Mouse (Mus musculus) hindbrain, embryonic 12.5 days (tissue): Measurements from ENCODE around the gene Cenpo. TPM values are rescaled to one million over a fixed set of nuclear protein-coding genes. Genes with fewer than 3 reads are reported as not detected.

Source experiments
- ATAC-seq: fragments of 200-750 bp; cut with Nextera tagmentation; 2 replicates; pipeline ENCODE4 v1.8.0; 2017; ENCODE audit warnings: moderate TSS enrichment; ENCODE audit not compliant: low FRiP score
- H3K27ac ChIP-seq: fragments of 300-500 bp; sonication (generic); 2 replicates; pipeline ENCODE4 v1.5.1; 2016; ENCODE audit warnings: mild to moderate bottlenecking
- H3K27me3 ChIP-seq: fragments of 300-500 bp; sonication (generic); 2 replicates; pipeline ENCODE4 v1.6.1; 2016; ENCODE audit warnings: mild to moderate bottlenecking
- H3K36me3 ChIP-seq: fragments of 300-500 bp; sonication (generic); 2 replicates; pipeline ENCODE4 v1.6.1; 2016; ENCODE audit warnings: mild to moderate bottlenecking
- H3K4me1 ChIP-seq: fragments of 300-500 bp; sonication (generic); 2 replicates; pipeline ENCODE4 v1.6.1; 2016
- H3K4me2 ChIP-seq: fragments of 300-500 bp; sonication (generic); replicated peaks from 2 replicates; pipeline ENCODE4 v1.6.1; 2016; ENCODE audit warnings: mild to moderate bottlenecking
- H3K4me3 ChIP-seq: fragments of 300-500 bp; sonication (generic); 2 replicates; pipeline ENCODE4 v1.5.1; 2016; ENCODE audit warnings: mild to moderate bottlenecking
- H3K9ac ChIP-seq: fragments of 300-500 bp; sonication (generic); 2 replicates; pipeline ENCODE4 v1.6.1; 2016; ENCODE audit warnings: mild to moderate bottlenecking, moderate library complexity
- H3K9me3 ChIP-seq: fragments of 300-500 bp; sonication (generic); replicated peaks from 2 replicates; pipeline ENCODE4 v1.6.1; 2016; ENCODE audit warnings: mild to moderate bottlenecking
- WGBS: fragments of 180-500 bp; shearing (Covaris S2); methylation state at CpG from one replicate; pipeline ENCODE4 v1.1.7; 2016; 5-methylcytosine and 5-hydroxymethylcytosine counted together
- polyA plus RNA-seq: library from polyadenylated mRNA; unstranded; fragments of >200 nt; fragmentation: Nextera tagmentation; extraction: Ambion mirVana; gene quantifications from 2 replicates; pipeline ENCODE4 v1.2.1, GENCODE M21; 2016

Gene Cenpo
- polyA plus RNA-seq, 1 experiment from 2014 or later = 15.3 TPM

- Histone ChIP-seq H3K9me3 (no peaks in the 10 kb centered on the region), H3K27me3 (no peaks in the 10 kb centered on the region), H3K4me1 (peaks cover 11% of the 10 kb centered on the region), H3K9ac (no peak overlapping the region), H3K4me2 (peak overlapping the region; percentile 67), H3K4me3 (peak overlapping the region; percentile 71; the same call in 1 of the 2 replicates), H3K27ac (no peak overlapping the region), H3K36me3 (peaks cover 10% of the 10 kb centered on the region)
- ATAC-seq = no peak
- WGBS = 63% methylated on average over 4 of the region's 4 CpGs
Observed at GRCm38 (mm10) chr12:4232777-4233176, 1.3 kb downstream of the Cenpo start.

- Histone ChIP-seq H3K27ac (no peak overlapping the region), H3K36me3 (peaks cover 35% of the 10 kb centered on the region), H3K9me3 (no peaks in the 10 kb centered on the region), H3K9ac (no peak overlapping the region), H3K4me3 (no peak overlapping the region), H3K4me1 (peaks cover 11% of the 10 kb centered on the region), H3K4me2 (no peak overlapping the region), H3K27me3 (no peaks in the 10 kb centered on the region)
- ATAC-seq = no peak
- whole genome bisulfite sequencing = 95% methylated on average over 7 of the region's 7 CpGs
Observed at GRCm38 (mm10) chr12:4230156-4230555, 3.9 kb downstream of the Cenpo start.

DNA sequence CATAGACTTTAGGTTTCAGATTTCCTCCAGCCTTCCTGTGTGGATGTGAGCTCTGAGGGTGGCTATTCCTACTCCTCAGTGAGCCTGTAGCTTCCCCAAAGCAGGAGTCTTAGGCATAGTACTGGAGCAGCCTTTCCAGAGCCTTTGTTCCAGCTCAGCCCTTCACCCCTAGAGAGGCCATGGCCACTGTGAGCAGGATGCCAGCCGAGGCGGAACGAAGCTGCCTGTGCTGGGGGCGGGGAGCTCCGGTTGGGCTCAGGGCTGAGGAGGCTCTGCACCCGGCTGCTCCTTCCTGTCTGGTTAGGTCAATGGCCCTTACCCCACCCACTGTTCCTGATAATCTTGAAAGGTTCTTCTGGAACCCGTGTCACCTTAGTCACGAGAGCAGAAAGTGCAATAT is 21.2 kb downstream of the Cenpo start:
- H3K4me2 ChIP-seq = no peak overlapping the region
- H3K9ac ChIP-seq = no peak overlapping the region
- H3K27ac ChIP-seq = peak overlapping the region; percentile 64; the same call in 1 of the 2 replicates
- peaks cover 78% of the 10 kb centered on the region for H3K36me3 ChIP-seq
- WGBS = 59% methylated on average over 8 of the region's 8 CpGs
- no peak overlapping the region for H3K4me3 ChIP-seq
- H3K4me1 ChIP-seq = no peaks in the 10 kb centered on the region
- no peaks in the 10 kb centered on the region for H3K27me3 ChIP-seq
- no peaks in the 10 kb centered on the region for H3K9me3 ChIP-seq
- ATAC-seq = no peak

DNA sequence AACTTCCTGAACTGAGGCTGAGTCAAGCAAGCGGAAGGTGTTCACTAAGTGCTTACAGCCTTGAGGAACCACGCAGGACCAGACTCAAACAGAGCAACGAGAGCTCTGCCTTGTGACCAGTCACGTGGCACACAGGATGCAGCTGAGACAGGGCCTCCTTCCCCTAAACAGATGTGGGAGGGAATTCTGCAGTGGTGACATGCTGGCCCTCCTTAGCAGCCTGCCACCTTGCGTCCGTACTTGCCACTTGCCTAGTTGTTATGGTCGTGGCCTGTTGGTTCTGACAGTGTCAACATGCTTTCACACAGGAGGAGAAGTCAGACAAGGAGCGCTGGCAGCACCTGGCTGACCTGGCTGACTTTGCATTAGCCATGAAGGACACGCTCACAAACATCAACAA is 22.9 kb downstream of the Cenpo start:
- Histone ChIP-seq H3K27me3 (no peaks in the 10 kb centered on the region), H3K36me3 (peaks cover 68% of the 10 kb centered on the region), H3K4me3 (no peak overlapping the region), H3K27ac (no peak overlapping the region), H3K4me2 (no peak overlapping the region), H3K9me3 (no peaks in the 10 kb centered on the region), H3K9ac (no peak overlapping the region), H3K4me1 (no peaks in the 10 kb centered on the region)
- no peak for ATAC-seq
- WGBS = 89% methylated on average over 9 of the region's 9 CpGs

DNA sequence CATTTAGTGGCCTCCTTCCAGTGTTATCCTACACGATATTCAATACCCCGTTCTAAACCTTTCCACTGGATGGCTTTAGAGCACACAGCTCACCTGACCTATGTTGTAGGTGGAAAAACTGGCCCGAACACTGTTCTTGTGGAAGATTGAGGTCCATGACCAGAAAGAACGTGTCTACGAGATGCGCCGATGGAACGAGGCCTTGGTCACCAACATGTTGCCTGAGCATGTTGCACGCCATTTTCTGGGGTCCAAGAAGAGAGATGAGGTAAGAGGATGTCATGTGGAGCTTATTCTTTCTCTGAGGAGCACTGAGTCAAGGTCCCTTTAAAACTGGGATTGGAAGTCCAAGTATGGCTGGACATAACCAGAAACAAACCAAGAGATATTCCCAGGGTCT is 24.9 kb downstream of the Cenpo start:
- WGBS = 96% methylated on average over 9 of the region's 9 CpGs
- Histone ChIP-seq H3K9ac (no peak overlapping the region), H3K27ac (no peak overlapping the region), H3K4me2 (no peak overlapping the region), H3K27me3 (no peaks in the 10 kb centered on the region), H3K4me3 (no peak overlapping the region), H3K9me3 (no peaks in the 10 kb centered on the region), H3K4me1 (no peaks in the 10 kb centered on the region), H3K36me3 (peaks cover 50% of the 10 kb centered on the region)
- ATAC-seq = no peak

GRCm38 (mm10) chr12:4208405-4209133 is 25.5 kb downstream of the Cenpo start:
- Histone ChIP-seq H3K36me3 (peaks cover 44% of the 10 kb centered on the region), H3K4me2 (no peak overlapping the region), H3K9ac (no peak overlapping the region), H3K9me3 (no peaks in the 10 kb centered on the region), H3K27ac (no peak overlapping the region), H3K4me1 (no peaks in the 10 kb centered on the region), H3K4me3 (no peak overlapping the region), H3K27me3 (no peaks in the 10 kb centered on the region)
- 0 out of 2 replicates have a peak, but pooled peaks have one; percentile 26 for ATAC-seq
- 80% methylated on average over 15 of the region's 15 CpGs for WGBS

DNA sequence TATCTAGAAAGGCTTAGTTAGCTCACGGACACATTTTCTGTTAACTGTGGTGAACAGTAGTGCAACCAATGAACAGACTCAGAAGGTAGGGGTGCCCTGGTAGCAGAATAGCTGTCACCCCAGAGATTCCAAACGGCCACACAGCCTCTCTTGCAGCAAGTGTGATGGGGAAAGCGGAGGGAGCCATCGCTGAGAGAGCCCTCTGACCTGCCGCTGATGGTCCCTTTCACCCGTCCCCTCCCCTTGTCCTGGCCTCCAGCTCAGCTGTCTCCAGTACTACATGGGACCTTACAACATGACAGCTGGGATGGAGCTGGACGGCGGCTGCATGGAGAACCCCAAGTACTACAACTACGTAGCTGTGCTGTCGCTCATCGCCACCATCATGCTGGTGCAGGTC is 28.0 kb downstream of the Cenpo start:
- no peak overlapping the region for H3K27ac ChIP-seq
- 97% methylated on average over 11 of the region's 11 CpGs for WGBS
- H3K27me3 ChIP-seq = no peaks in the 10 kb centered on the region
- no peak for ATAC-seq
- H3K9ac ChIP-seq = no peak overlapping the region
- H3K4me3 ChIP-seq = no peak overlapping the region
- 0 out of 2 replicates have a peak, but pooled peaks cover 1% of the 10 kb centered on the region for H3K4me1 ChIP-seq
- H3K9me3 ChIP-seq = no peaks in the 10 kb centered on the region
- H3K36me3 ChIP-seq = peaks cover 22% of the 10 kb centered on the region
- no peak overlapping the region for H3K4me2 ChIP-seq

GRCm38 (mm10) chr12:4202206-4202605 is 31.9 kb downstream of the Cenpo start:
- no peak overlapping the region for H3K4me3 ChIP-seq
- H3K9me3 ChIP-seq = no peaks in the 10 kb centered on the region
- H3K27ac ChIP-seq = no peak overlapping the region
- H3K4me1 ChIP-seq = 0 out of 2 replicates have a peak, but pooled peaks cover 5% of the 10 kb centered on the region
- no peak overlapping the region for H3K4me2 ChIP-seq
- ATAC-seq = no peak
- 92% methylated on average over 4 of the region's 4 CpGs for WGBS
- H3K9ac ChIP-seq = no peak overlapping the region
- H3K36me3 ChIP-seq = peaks cover 5% of the 10 kb centered on the region; the same call in 1 of the 2 replicates
- H3K27me3 ChIP-seq = no peaks in the 10 kb centered on the region

DNA sequence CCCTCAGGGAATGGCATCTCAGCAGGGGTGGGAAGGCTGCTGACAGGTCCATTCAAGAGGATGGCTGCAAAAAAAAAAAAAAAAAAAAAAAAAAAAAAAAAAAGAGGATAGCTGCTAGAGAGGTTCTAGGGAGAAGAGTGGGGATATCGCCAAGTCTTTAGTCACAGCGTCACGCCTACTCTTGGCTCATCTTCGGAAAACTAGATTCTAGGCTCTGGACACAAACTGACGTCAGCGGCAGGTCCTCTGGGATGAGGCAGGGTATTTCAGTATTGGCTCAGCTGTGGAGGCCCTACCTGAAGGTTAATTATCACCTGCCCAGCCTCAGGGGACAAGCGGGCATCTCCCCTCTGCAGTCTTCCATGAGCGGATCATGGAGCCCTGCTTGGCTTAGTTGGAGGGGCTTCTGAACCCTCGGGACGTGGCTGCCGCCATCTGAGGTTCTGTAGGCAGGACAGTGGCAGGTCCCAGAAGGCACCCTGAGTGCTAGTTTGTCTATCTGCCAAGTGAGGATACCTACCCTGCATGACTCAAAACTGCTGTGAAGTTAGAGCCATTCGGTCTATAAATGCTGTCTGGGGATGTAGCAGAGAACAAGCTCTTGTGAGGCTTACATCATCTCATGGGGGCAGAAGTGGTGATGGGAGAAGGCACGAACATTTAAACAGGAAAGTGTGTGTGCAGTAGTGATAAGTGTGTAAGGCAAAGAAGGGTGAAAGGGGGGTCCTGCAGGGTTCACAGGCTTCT is 32.5 kb downstream of the Cenpo start:
- no peak for ATAC-seq
- Histone ChIP-seq H3K4me1 (0 out of 2 replicates have a peak, but pooled peaks cover 5% of the 10 kb centered on the region), H3K9me3 (no peaks in the 10 kb centered on the region), H3K27me3 (no peaks in the 10 kb centered on the region), H3K4me2 (no peak overlapping the region), H3K9ac (no peak overlapping the region), H3K27ac (no peak overlapping the region), H3K36me3 (peaks cover 5% of the 10 kb centered on the region; the same call in 1 of the 2 replicates), H3K4me3 (no peak overlapping the region)
- 86% methylated on average over 13 of the region's 13 CpGs for WGBS

GRCm38 (mm10) chr12:4199271-4199670 is 34.8 kb downstream of the Cenpo start:
- 96% methylated on average over 11 of the region's 11 CpGs for WGBS
- H3K36me3 ChIP-seq = peaks cover 3% of the 10 kb centered on the region; the same call in 1 of the 2 replicates
- no peak overlapping the region for H3K4me3 ChIP-seq
- H3K9ac ChIP-seq = no peak overlapping the region
- no peak overlapping the region for H3K4me2 ChIP-seq
- H3K27me3 ChIP-seq = no peaks in the 10 kb centered on the region
- no peaks in the 10 kb centered on the region for H3K9me3 ChIP-seq
- H3K27ac ChIP-seq = no peak overlapping the region
- ATAC-seq = no peak
- H3K4me1 ChIP-seq = 0 out of 2 replicates have a peak, but pooled peaks cover 5% of the 10 kb centered on the region

DNA sequence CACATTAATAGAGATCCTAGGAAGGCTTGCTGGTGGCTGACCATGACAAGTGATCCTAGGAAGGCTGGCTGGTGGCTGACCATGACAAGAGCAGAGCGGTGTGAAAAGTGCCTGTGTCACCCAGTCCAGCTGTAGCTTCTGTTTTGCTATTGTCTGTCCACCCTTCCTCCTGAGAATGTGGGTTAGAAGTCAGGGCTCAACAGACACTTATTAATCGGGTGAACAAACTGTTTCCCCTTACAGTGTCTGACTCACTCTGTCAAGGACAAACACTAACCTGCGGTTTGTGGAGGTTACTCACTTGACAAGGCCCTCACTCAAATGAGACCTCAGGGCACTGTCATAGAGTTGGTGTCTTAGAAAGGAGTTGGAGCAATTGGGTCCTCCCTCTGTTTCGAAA is 35.4 kb downstream of the Cenpo start:
- no peak for ATAC-seq
- Histone ChIP-seq H3K4me1 (0 out of 2 replicates have a peak, but pooled peaks cover 5% of the 10 kb centered on the region), H3K27me3 (no peaks in the 10 kb centered on the region), H3K9ac (no peak overlapping the region), H3K36me3 (peaks cover 3% of the 10 kb centered on the region; the same call in 1 of the 2 replicates), H3K4me3 (no peak overlapping the region), H3K27ac (no peak overlapping the region), H3K9me3 (no peaks in the 10 kb centered on the region), H3K4me2 (no peak overlapping the region)
- 94% methylated on average over 4 of the region's 4 CpGs for WGBS

DNA sequence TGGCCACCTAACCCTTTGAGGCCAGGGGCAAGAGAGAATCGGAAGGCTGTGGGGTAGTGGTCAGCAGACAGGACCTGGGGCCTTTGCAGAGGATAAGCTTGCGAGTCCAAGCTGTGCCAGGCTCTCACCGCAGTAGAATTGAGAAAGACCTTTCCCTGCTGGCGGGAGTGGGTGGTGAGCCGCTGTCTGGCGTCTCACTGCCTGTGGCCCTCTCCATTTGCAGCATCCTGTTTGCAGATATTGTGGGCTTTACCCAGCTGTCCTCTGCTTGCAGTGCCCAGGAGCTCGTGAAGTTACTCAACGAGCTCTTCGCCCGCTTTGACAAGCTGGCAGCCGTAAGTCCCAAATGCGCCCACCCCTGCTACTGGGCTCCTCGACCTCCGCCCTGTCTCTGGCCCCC is 39.5 kb downstream of the Cenpo start:
- Histone ChIP-seq H3K36me3 (peaks cover 3% of the 10 kb centered on the region; the same call in 1 of the 2 replicates), H3K27ac (no peak overlapping the region), H3K4me3 (no peak overlapping the region), H3K27me3 (no peaks in the 10 kb centered on the region), H3K4me1 (peaks cover 11% of the 10 kb centered on the region), H3K9ac (no peak overlapping the region), H3K9me3 (no peaks in the 10 kb centered on the region), H3K4me2 (no peak overlapping the region)
- 93% methylated on average over 14 of the region's 14 CpGs for WGBS
- ATAC-seq = no peak
